Mouse (Mus musculus): ENCODE data around the gene Farsa. TPM values are rescaled to one million over a fixed set of nuclear protein-coding genes. Genes with fewer than 3 reads are reported as not detected.
"Not testable (repeated sequence)": the region's sequence is repeated elsewhere in the genome, so short reads cannot be mapped to it uniquely, and the experiment has no call there.

Farsa gene
- total RNA-seq (2015; ENCODE audit: low replicate concordance) (11.2 and 19.7 TPM in 2 replicates), total RNA-seq (2017; ENCODE audit: low replicate concordance) (29.4 and 35.6 TPM in 2 replicates)

- ATAC-seq (replicated peaks; ENCODE audit: low FRiP score, poor library complexity, severe bottlenecking) = peak; percentile 98
Measured at GRCm38 (mm10) chr8:84856864-84857441, at the start of gene Farsa. Farsa (plus strand) TSS chr8:84856989.

GRCm38 (mm10) chr8:84809109-84809940, 47.5 kb upstream of the Farsa start:
- ATAC-seq (replicated peaks; ENCODE audit: low FRiP score, poor library complexity, severe bottlenecking) = no peak

GRCm38 (mm10) chr8:84809941-84810280, 46.9 kb upstream of the Farsa start:
- ATAC-seq (replicated peaks; ENCODE audit: low FRiP score, poor library complexity, severe bottlenecking) = no peak

GRCm38 (mm10) chr8:84810896-84811295, 45.9 kb upstream of the Farsa start:
- peak; percentile 78 for ATAC-seq (replicated peaks; ENCODE audit: low FRiP score, poor library complexity, severe bottlenecking)

GRCm38 (mm10) chr8:84811303-84811702, 45.5 kb upstream of the Farsa start:
- no peak for ATAC-seq (replicated peaks; ENCODE audit: low FRiP score, poor library complexity, severe bottlenecking)

GRCm38 (mm10) chr8:84813059-84813458, 43.7 kb upstream of the Farsa start:
- peak; percentile 69 for ATAC-seq (replicated peaks; ENCODE audit: low FRiP score, poor library complexity, severe bottlenecking)

GRCm38 (mm10) chr8:84813830-84814229, 43.0 kb upstream of the Farsa start:
- no peak for ATAC-seq (replicated peaks; ENCODE audit: low FRiP score, poor library complexity, severe bottlenecking)

- no peak for ATAC-seq (replicated peaks; ENCODE audit: low FRiP score, poor library complexity, severe bottlenecking)
Measured at GRCm38 (mm10) chr8:84814240-84814554, 42.6 kb upstream of the Farsa start.

- ATAC-seq (replicated peaks; ENCODE audit: low FRiP score, poor library complexity, severe bottlenecking) = no peak
Measured at GRCm38 (mm10) chr8:84814555-84815441, 42.0 kb upstream of the Farsa start.

GRCm38 (mm10) chr8:84815547-84815946, 41.2 kb upstream of the Farsa start:
- ATAC-seq (replicated peaks; ENCODE audit: low FRiP score, poor library complexity, severe bottlenecking) = peak; percentile 88

GRCm38 (mm10) chr8:84816117-84816516, 40.7 kb upstream of the Farsa start:
- ATAC-seq (replicated peaks; ENCODE audit: low FRiP score, poor library complexity, severe bottlenecking) = no peak

- ATAC-seq (replicated peaks; ENCODE audit: low FRiP score, poor library complexity, severe bottlenecking) = no peak
Measured at GRCm38 (mm10) chr8:84822723-84823122, 34.1 kb upstream of the Farsa start, which contains the start of gene Dand5. Dand5 (minus strand) TSS chr8:84822823.

- ATAC-seq (replicated peaks; ENCODE audit: low FRiP score, poor library complexity, severe bottlenecking) = peak; percentile 98
Measured at GRCm38 (mm10) chr8:84823653-84824052, 33.1 kb upstream of the Farsa start.

- no peak for ATAC-seq (replicated peaks; ENCODE audit: low FRiP score, poor library complexity, severe bottlenecking)
Measured at GRCm38 (mm10) chr8:84825636-84826035, 31.2 kb upstream of the Farsa start.

GRCm38 (mm10) chr8:84826518-84826917, 30.3 kb upstream of the Farsa start:
- ATAC-seq (replicated peaks; ENCODE audit: low FRiP score, poor library complexity, severe bottlenecking) = not testable (repeated sequence)

GRCm38 (mm10) chr8:84831490-84831889, 25.3 kb upstream of the Farsa start, which contains the start of gene Gadd45gip1:
Gadd45gip1 (plus strand) TSS chr8:84831522.
- ATAC-seq (replicated peaks; ENCODE audit: low FRiP score, poor library complexity, severe bottlenecking) = peak; percentile 81

GRCm38 (mm10) chr8:84832034-84832717, 24.6 kb upstream of the Farsa start:
- ATAC-seq (replicated peaks; ENCODE audit: low FRiP score, poor library complexity, severe bottlenecking) = peak; percentile 78

GRCm38 (mm10) chr8:84832759-84833742, 23.7 kb upstream of the Farsa start:
- no peak for ATAC-seq (replicated peaks; ENCODE audit: low FRiP score, poor library complexity, severe bottlenecking)
